Mouse (Mus musculus) ES-Bruce4 (cell line): Measurements from ENCODE around the gene Erc1.

ENCODE experiments used
- CTCF ChIP-seq: IDR thresholded peaks from one replicate; pipeline ENCODE4 v1.8.1; 2011; ENCODE audit warnings: low read depth, low read length
- EP300 ChIP-seq: IDR thresholded peaks from 2 replicates; pipeline ENCODE4 v1.6.1; 2011; ENCODE audit warnings: low read depth, low read length; ENCODE audit not compliant: insufficient read depth
- POLR2A ChIP-seq: IDR thresholded peaks from one replicate; pipeline ENCODE4 v1.8.1; 2011; ENCODE audit warnings: low read length; ENCODE audit not compliant: insufficient read depth

DNA sequence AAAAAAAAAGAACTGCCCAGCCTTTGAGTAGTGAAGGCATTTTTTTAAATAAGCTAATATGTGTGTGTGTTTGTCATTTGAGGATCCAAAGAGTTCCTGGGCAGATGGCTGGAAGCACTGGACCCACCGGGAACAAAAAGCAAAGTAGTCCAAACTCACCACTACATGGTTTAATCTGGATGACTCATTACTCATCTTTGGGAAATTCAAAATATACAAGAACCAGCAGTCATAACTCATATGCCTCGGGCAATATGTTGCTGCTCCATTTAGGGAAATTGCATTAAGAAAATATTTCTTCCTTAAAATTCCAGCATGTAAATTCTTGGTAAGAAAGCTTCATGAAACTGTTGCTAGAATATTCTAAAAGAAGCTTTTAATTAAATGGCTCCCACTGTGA lies 12.3 kb upstream of the Erc1 start:
- no peak for TF ChIP-seq POLR2A
- no peak for TF ChIP-seq CTCF
- TF ChIP-seq EP300: no peak
